Mouse (Mus musculus) ovary, postnatal 10 days (tissue): ENCODE data around the gene Ajap1.
A peak's percentile ranks its signal among the peaks of the same experiment; 100 is the strongest.

Source experiments
- DNase-seq: peaks from one replicate; pipeline ENCODE4 v3.0.0; 2022; ENCODE audit warnings: low spot score

Gene Ajap1

GRCm38 (mm10) chr4:153451516-153451915, 31.1 kb downstream of the Ajap1 start:
- no peak for DNase-seq

- no peak for DNase-seq
Measured at GRCm38 (mm10) chr4:153442522-153442921, 40.1 kb downstream of the Ajap1 start.

GRCm38 (mm10) chr4:153439868-153440267, 42.7 kb downstream of the Ajap1 start:
- DNase-seq, result no peak

GRCm38 (mm10) chr4:153439031-153439430, 43.6 kb downstream of the Ajap1 start:
- DNase-seq, result no peak

- no peak for DNase-seq
Measured at GRCm38 (mm10) chr4:153437196-153437595, 45.4 kb downstream of the Ajap1 start.

GRCm38 (mm10) chr4:153435917-153436316, 46.7 kb downstream of the Ajap1 start:
- DNase-seq, result no peak

GRCm38 (mm10) chr4:153429971-153430370, 52.6 kb downstream of the Ajap1 start:
- no peak for DNase-seq

GRCm38 (mm10) chr4:153425961-153426656, 56.5 kb downstream of the Ajap1 start:
- DNase-seq, result no peak

GRCm38 (mm10) chr4:153424324-153424723, 58.3 kb downstream of the Ajap1 start:
- no peak for DNase-seq

- peak; percentile 3 for DNase-seq
Measured at GRCm38 (mm10) chr4:153417926-153418325, 64.7 kb downstream of the Ajap1 start.

GRCm38 (mm10) chr4:153417164-153417896, 65.3 kb downstream of the Ajap1 start:
- no peak for DNase-seq

- no peak for DNase-seq
Measured at GRCm38 (mm10) chr4:153416111-153416510, 66.5 kb downstream of the Ajap1 start.

GRCm38 (mm10) chr4:153398421-153398820, 84.2 kb downstream of the Ajap1 start:
- DNase-seq, result no peak

- no peak for DNase-seq
Measured at GRCm38 (mm10) chr4:153387478-153387877, 95.1 kb downstream of the Ajap1 start.

GRCm38 (mm10) chr4:153381433-153381832, 101.2 kb downstream of the Ajap1 start:
- no peak for DNase-seq

GRCm38 (mm10) chr4:153380885-153381284, 101.7 kb downstream of the Ajap1 start:
- no peak for DNase-seq

GRCm38 (mm10) chr4:153377981-153378380, 104.6 kb downstream of the Ajap1 start:
- no peak for DNase-seq

GRCm38 (mm10) chr4:153374233-153374632, 108.4 kb downstream of the Ajap1 start:
- no peak for DNase-seq

GRCm38 (mm10) chr4:153373125-153373524, 109.5 kb downstream of the Ajap1 start:
- DNase-seq, result no peak

- DNase-seq, result no peak
Measured at GRCm38 (mm10) chr4:153368620-153369159, 113.9 kb downstream of the Ajap1 start.

- no peak for DNase-seq
Measured at GRCm38 (mm10) chr4:153360868-153361545, 121.6 kb downstream of the Ajap1 start.

GRCm38 (mm10) chr4:153358243-153358550, 124.4 kb downstream of the Ajap1 start:
- DNase-seq, result no peak
